Mouse (Mus musculus) intestine, embryonic 16.5 days (tissue): ENCODE data around the gene Ahcyl2. TPM values are rescaled to one million over a fixed set of nuclear protein-coding genes. Genes with fewer than 3 reads are reported as not detected.

Source experiments
- ATAC-seq: fragments of 200-750 bp; cut with Nextera tagmentation; 2 replicates; pipeline ENCODE4 v1.8.0; 2017; ENCODE audit warnings: moderate TSS enrichment, moderate library complexity
- H3K27ac ChIP-seq: fragments of 300-500 bp; sonication (generic); 2 replicates; pipeline ENCODE4 v1.5.1; 2014; ENCODE audit warnings: mild to moderate bottlenecking, low read length
- H3K27me3 ChIP-seq: fragments of 300-500 bp; sonication (generic); replicated peaks from 2 replicates; pipeline ENCODE4 v1.6.1; 2014; ENCODE audit warnings: low read length, control low read depth, mixed read lengths; ENCODE audit not compliant: control insufficient read depth, insufficient read depth
- H3K36me3 ChIP-seq: fragments of 300-500 bp; sonication (generic); 2 replicates; pipeline ENCODE4 v1.6.1; 2014; ENCODE audit warnings: low read length, control low read depth; ENCODE audit not compliant: control insufficient read depth, insufficient read depth
- H3K4me1 ChIP-seq: fragments of 300-500 bp; sonication (generic); 2 replicates; pipeline ENCODE4 v1.6.1; 2014; ENCODE audit warnings: low read length, control low read depth, mixed read lengths; ENCODE audit not compliant: control insufficient read depth, insufficient read depth
- H3K4me2 ChIP-seq: fragments of 300-500 bp; sonication (generic); 2 replicates; pipeline ENCODE4 v1.6.1; 2014; ENCODE audit warnings: low read depth, low read length, control low read depth
- H3K4me3 ChIP-seq: fragments of 300-500 bp; sonication (generic); 2 replicates; pipeline ENCODE4 v1.5.1; 2014; ENCODE audit warnings: mild to moderate bottlenecking, low read length
- H3K9ac ChIP-seq: fragments of 300-500 bp; sonication (generic); 2 replicates; pipeline ENCODE4 v1.6.1; 2014; ENCODE audit warnings: low read depth, low read length
- H3K9me3 ChIP-seq: fragments of 300-500 bp; sonication (generic); 2 replicates; pipeline ENCODE4 v1.6.1; 2016; ENCODE audit warnings: low read length, control low read depth; ENCODE audit not compliant: control insufficient read depth
- WGBS: fragments of 180-500 bp; shearing (Covaris S2); extraction: QIAGEN DNeasy Blood & Tissue Kit; methylation state at CpG from one replicate; pipeline ENCODE4 v1.1.7; 2014; 5-methylcytosine and 5-hydroxymethylcytosine counted together
- polyA plus RNA-seq: library from polyadenylated mRNA; unstranded; fragments of >200 nt; fragmentation: Nextera tagmentation; extraction: Ambion mirVana; gene quantifications from 2 replicates; pipeline ENCODE4 v1.2.1, GENCODE M21; 2015

Ahcyl2 gene
- polyA plus RNA-seq, 1 experiment from 2014 or later = 80.5 TPM

DNA sequence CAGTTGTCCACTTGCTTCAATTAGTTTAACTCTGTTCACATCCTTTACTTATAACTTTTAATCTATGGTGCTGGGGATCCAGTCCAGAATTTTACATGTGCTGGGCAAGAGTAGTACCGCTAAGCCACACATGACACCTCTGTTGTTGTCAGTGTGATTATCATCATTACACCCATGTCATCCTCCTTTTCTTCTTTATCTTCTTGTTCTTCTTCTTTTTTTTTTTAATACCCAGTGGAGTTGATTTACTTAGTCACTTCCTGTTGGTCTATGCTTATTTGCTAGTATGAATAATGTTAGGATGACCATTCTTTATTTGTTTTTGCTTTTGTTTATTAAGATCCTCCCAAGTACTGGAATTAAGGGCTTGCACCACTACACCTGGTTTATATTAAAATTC, 133.6 kb downstream of the Ahcyl2 start:
- H3K27ac ChIP-seq = no peak overlapping the region
- no peaks in the 10 kb centered on the region for H3K36me3 ChIP-seq
- H3K4me2 ChIP-seq = no peak overlapping the region
- no peaks in the 10 kb centered on the region for H3K27me3 ChIP-seq
- no peak overlapping the region for H3K4me3 ChIP-seq
- 92% methylated on average over 1 of the region's 1 CpGs for WGBS
- no peak for ATAC-seq
- no peaks in the 10 kb centered on the region for H3K4me1 ChIP-seq
- no peak overlapping the region for H3K9ac ChIP-seq
- no peaks in the 10 kb centered on the region for H3K9me3 ChIP-seq

GRCm38 (mm10) chr6:29902256-29902655, 134.4 kb downstream of the Ahcyl2 start:
- H3K27me3 ChIP-seq = no peaks in the 10 kb centered on the region
- H3K9ac ChIP-seq = no peak overlapping the region
- no peak overlapping the region for H3K4me2 ChIP-seq
- no peaks in the 10 kb centered on the region for H3K4me1 ChIP-seq
- no peak overlapping the region for H3K27ac ChIP-seq
- no peaks in the 10 kb centered on the region for H3K36me3 ChIP-seq
- no peak overlapping the region for H3K4me3 ChIP-seq
- no peaks in the 10 kb centered on the region for H3K9me3 ChIP-seq
- 73% methylated on average over 2 of the region's 2 CpGs for WGBS
- ATAC-seq = no peak

DNA sequence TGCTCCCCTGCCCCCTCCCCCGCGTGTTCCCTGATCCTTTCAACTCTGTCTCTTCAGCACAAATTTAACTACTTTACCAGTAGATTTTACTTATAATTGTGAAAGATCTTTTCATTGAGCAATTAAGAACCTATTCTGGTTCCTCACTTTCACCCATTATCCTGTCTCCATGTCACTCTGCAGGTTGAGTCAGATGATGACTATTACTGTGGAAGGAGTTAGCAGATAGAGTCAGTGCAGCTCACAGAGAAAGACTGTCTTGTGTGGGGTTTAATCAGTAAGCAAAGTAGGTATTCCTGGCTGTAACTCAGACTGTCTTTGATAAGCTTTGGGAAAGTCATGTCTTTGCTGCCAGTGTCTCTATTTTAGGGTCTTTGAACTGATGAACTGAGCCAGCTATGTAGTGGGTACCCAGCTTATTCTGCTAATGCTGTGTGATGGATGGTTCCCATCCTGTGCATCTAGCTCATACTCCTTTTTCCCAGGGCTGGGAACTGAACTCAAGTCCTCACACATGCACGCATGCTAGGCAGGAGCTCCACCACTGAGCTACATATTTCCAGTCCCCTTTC, 135.6 kb downstream of the Ahcyl2 start:
- Histone ChIP-seq H3K4me2 (no peak overlapping the region), H3K27me3 (no peaks in the 10 kb centered on the region), H3K9ac (no peak overlapping the region), H3K4me1 (no peaks in the 10 kb centered on the region), H3K9me3 (no peaks in the 10 kb centered on the region), H3K4me3 (no peak overlapping the region), H3K36me3 (no peaks in the 10 kb centered on the region), H3K27ac (no peak overlapping the region)
- no peak for ATAC-seq
- WGBS = 87% methylated on average over 3 of the region's 3 CpGs

DNA sequence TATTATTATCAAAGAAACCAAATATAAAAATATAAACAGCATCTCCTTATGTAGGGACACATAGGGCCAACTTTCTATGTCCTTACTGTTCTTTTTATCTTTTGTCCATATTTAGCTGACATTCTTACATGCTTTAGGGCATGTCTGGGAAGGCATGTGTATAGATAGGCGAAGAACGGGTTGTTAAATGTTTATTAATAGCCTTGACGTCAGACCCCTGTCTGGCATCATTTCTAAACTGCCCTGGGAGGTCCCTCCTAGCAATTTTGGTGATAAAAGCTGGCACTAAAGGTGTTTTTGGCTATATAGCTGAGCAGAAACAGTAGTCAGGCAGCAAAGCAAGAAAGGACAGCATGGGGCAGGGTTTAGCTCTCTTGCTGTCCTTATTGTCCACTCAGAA, 136.5 kb downstream of the Ahcyl2 start:
- H3K36me3 ChIP-seq = no peaks in the 10 kb centered on the region

DNA sequence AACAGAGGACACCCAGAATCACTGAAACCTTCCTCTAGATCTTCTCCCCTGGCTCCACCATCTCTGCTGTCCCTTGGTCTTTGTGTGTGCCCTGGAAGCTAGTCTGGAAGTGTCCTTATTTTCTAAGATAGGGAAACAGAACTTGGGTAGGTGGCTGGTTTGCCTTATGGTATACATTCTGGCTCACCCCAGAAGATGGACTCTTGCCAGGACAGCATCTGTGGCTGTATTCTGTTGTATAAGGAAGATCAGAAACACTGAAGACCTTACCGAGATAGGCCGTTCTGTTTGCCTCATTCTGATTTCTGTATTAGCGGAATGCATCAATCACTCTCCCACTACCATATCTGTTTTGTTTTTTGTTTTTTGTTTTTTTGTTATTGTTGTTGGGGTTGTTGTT, 142.8 kb downstream of the Ahcyl2 start:
- no peaks in the 10 kb centered on the region for H3K4me1 ChIP-seq
- no peak overlapping the region for H3K27ac ChIP-seq
- H3K27me3 ChIP-seq = no peaks in the 10 kb centered on the region; the same call in 1 of the 2 replicates
- H3K4me3 ChIP-seq = no peak overlapping the region
- no peaks in the 10 kb centered on the region for H3K36me3 ChIP-seq
- 81% methylated on average over 3 of the region's 3 CpGs for WGBS
- ATAC-seq = no peak
- H3K4me2 ChIP-seq = no peak overlapping the region
- no peaks in the 10 kb centered on the region for H3K9me3 ChIP-seq
- H3K9ac ChIP-seq = no peak overlapping the region

More for the DNA sequence above, 136.5 kb downstream of the Ahcyl2 start:
- Histone ChIP-seq H3K27me3 (no peaks in the 10 kb centered on the region), H3K27ac (no peak overlapping the region), H3K4me2 (no peak overlapping the region), H3K9me3 (no peaks in the 10 kb centered on the region), H3K4me1 (no peaks in the 10 kb centered on the region), H3K4me3 (no peak overlapping the region), H3K9ac (no peak overlapping the region)
- no peak for ATAC-seq
- WGBS = 66% methylated on average over 3 of the region's 3 CpGs

DNA sequence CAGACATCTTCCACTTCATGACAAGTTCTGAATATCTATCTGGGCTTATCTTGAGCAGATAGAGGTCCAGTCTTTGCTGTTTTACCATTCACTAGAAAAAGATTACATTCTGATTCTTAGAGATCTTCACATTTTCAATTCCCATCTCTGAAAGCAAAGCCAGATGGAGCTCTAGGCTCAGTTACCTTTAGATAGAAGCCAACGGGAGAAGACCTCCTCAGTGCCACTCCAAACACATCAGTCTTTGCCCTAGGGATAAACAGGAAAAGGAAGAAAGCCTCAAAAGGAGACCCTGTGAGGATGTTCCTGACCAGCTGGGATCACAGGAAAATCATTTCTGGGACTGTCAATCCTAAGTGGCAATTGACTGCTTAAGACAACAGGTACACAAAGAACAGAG, 145.9 kb downstream of the Ahcyl2 start:
- Histone ChIP-seq H3K27me3 (no peaks in the 10 kb centered on the region; the same call in 1 of the 2 replicates), H3K4me2 (no peak overlapping the region), H3K4me1 (no peaks in the 10 kb centered on the region), H3K36me3 (no peaks in the 10 kb centered on the region), H3K9ac (no peak overlapping the region), H3K9me3 (no peaks in the 10 kb centered on the region), H3K27ac (no peak overlapping the region), H3K4me3 (no peak overlapping the region)
- 30% methylated on average over 1 of the region's 1 CpGs for WGBS
- ATAC-seq = no peak

DNA sequence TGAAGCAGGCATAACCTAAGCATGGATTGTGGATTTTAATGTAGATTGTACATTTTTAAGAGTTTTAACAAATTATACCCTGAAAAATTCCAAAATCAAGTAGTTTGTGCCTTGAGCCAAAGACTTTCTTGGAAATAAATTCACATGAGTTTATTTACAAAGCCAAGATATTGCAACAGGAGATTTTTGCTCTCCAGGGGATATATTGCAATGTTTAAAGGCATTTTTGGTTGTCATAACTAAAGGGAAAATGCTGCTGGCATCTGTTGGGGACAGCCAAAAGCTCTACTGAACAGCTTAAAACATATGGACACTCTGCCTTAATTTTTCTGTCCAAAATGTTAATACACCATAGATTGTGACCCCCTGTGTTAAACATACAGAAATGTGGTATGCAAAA, 146.3 kb downstream of the Ahcyl2 start:
- Histone ChIP-seq H3K27me3 (no peaks in the 10 kb centered on the region; the same call in 1 of the 2 replicates), H3K9me3 (no peaks in the 10 kb centered on the region), H3K4me1 (no peaks in the 10 kb centered on the region), H3K4me2 (no peak overlapping the region), H3K36me3 (no peaks in the 10 kb centered on the region), H3K27ac (no peak overlapping the region), H3K9ac (no peak overlapping the region), H3K4me3 (no peak overlapping the region)
- no peak for ATAC-seq

- 42% methylated on average over 9 of the region's 9 CpGs for WGBS
- Histone ChIP-seq H3K27me3 (no peaks in the 10 kb centered on the region; the same call in 1 of the 2 replicates), H3K9me3 (no peaks in the 10 kb centered on the region), H3K27ac (no peak overlapping the region), H3K36me3 (no peaks in the 10 kb centered on the region), H3K4me2 (no peak overlapping the region), H3K9ac (no peak overlapping the region), H3K4me1 (no peaks in the 10 kb centered on the region), H3K4me3 (no peak overlapping the region)
- no peak for ATAC-seq
Observed at GRCm38 (mm10) chr6:29915836-29916235, 148.0 kb downstream of the Ahcyl2 start.

DNA sequence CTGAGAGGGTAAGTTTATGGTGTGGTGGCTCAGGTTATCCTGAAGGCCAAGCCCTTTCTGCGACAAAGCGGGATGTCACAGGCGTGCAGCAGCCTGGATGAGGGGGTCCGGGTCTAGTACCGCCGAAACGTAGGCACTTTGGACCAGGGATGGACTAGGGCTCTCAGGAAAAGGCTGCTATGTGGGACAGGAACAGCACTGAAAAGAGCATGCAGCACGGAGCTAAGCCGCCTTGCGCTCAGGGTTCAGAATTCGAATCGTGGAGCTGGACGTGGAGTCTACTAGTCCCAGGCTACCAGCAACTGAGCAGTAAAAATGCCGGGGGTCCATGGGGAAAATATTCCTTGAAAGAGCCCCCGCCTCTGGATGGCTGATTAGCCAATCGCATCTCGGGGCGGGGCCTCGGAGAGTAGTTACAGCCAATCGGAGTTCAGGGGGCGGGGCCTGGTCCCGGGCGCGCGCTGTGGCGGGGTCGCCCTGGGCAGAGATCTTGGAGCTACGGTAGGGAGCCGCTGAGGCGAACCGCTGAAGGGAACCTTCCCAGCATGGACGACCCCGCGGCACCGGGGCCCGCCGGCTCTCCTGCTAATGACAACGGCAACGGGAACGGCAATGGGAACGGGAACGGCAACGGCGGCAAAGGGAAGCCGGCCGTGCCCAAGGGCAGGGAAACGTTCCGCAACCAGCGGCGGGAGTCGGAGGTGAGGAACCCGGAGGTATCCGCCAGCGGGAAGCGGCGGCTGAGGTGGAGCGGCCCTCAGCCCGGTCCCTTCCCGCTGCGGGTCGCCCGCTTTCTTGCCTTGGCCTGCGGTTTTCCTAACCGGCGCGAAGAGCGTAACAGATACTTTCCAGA, 148.9 kb downstream of the Ahcyl2 start, which contains the start of gene Strip2:
Gene Strip2 (plus strand): TSS at position 483 of the 853 bp plus-strand sequence.
- peak; percentile 100 for ATAC-seq
- no peaks in the 10 kb centered on the region for H3K9me3 ChIP-seq
- WGBS = under 1% methylated on average over 67 of the region's 67 CpGs

More for the DNA sequence above, 148.9 kb downstream of the Ahcyl2 start, which contains the start of gene Strip2:
- no peak within 1 kb of the TSS for H3K27ac ChIP-seq
- H3K4me2 ChIP-seq = peak within 1 kb of the TSS; percentile 100
- peak within 1 kb of the TSS; percentile 76 for H3K4me3 ChIP-seq
- H3K4me1 ChIP-seq = no peaks in the 10 kb centered on the region
- H3K9ac ChIP-seq = peak within 1 kb of the TSS; percentile 67
- H3K36me3 ChIP-seq = no peaks in the 10 kb centered on the region
- no peaks in the 10 kb centered on the region; the same call in 1 of the 2 replicates for H3K27me3 ChIP-seq
